Mouse (Mus musculus): ENCODE data around the gene Faf1.

Faf1 gene

GRCm38 (mm10) chr4:109676218-109677215 is at the start of gene Faf1:
TSS of gene Faf1 (plus strand) at chr4:109676588.
- DNase-seq: peak; percentile 99

GRCm38 (mm10) chr4:109630215-109630614 is 46.2 kb upstream of the Faf1 start:
- no peak for DNase-seq

GRCm38 (mm10) chr4:109631029-109631428 is 45.4 kb upstream of the Faf1 start:
- no peak for DNase-seq

GRCm38 (mm10) chr4:109634971-109635370 is 41.4 kb upstream of the Faf1 start:
- no peak for DNase-seq

GRCm38 (mm10) chr4:109639356-109639755 is 37.0 kb upstream of the Faf1 start:
- no peak for DNase-seq

GRCm38 (mm10) chr4:109640141-109640540 is 36.2 kb upstream of the Faf1 start:
- no peak for DNase-seq

GRCm38 (mm10) chr4:109641451-109641850 is 34.9 kb upstream of the Faf1 start:
- DNase-seq: no peak

GRCm38 (mm10) chr4:109647281-109647680 is 29.1 kb upstream of the Faf1 start:
- no peak for DNase-seq

GRCm38 (mm10) chr4:109649331-109649730 is 27.1 kb upstream of the Faf1 start:
- no peak for DNase-seq

- no peak for DNase-seq
Observed at GRCm38 (mm10) chr4:109653251-109653650, 23.1 kb upstream of the Faf1 start.

GRCm38 (mm10) chr4:109654701-109655100 is 21.7 kb upstream of the Faf1 start:
- DNase-seq: no peak

GRCm38 (mm10) chr4:109655738-109656137 is 20.6 kb upstream of the Faf1 start:
- no peak for DNase-seq

- no peak for DNase-seq
Observed at GRCm38 (mm10) chr4:109656301-109656700, 20.1 kb upstream of the Faf1 start.

- peak; percentile 37 for DNase-seq
Observed at GRCm38 (mm10) chr4:109657021-109657850, 19.2 kb upstream of the Faf1 start.

GRCm38 (mm10) chr4:109657851-109658500 is 18.4 kb upstream of the Faf1 start:
- DNase-seq: no peak

- no peak for DNase-seq
Observed at GRCm38 (mm10) chr4:109658826-109659225, 17.6 kb upstream of the Faf1 start.

GRCm38 (mm10) chr4:109659571-109659970 is 16.8 kb upstream of the Faf1 start:
- DNase-seq: no peak

- no peak for DNase-seq
Observed at GRCm38 (mm10) chr4:109660568-109660967, 15.8 kb upstream of the Faf1 start.

- no peak for DNase-seq
Observed at GRCm38 (mm10) chr4:109661183-109661582, 15.2 kb upstream of the Faf1 start.

GRCm38 (mm10) chr4:109662271-109662670 is 14.1 kb upstream of the Faf1 start:
- DNase-seq: no peak

- no peak for DNase-seq
Observed at GRCm38 (mm10) chr4:109664091-109664490, 12.3 kb upstream of the Faf1 start.

- peak; percentile 49 for DNase-seq
Observed at GRCm38 (mm10) chr4:109665101-109665981, 11.0 kb upstream of the Faf1 start.
